Mouse (Mus musculus) thymus, postnatal 10 days (tissue): Measurements from ENCODE around the gene Ackr3.

ENCODE experiments used
- DNase-seq, 2 experiments: peaks; one replicate each; pipeline ENCODE4 v3.0.0; 2021; ENCODE audit warnings: low spot score in 2 of 2

Ackr3 gene

DNA sequence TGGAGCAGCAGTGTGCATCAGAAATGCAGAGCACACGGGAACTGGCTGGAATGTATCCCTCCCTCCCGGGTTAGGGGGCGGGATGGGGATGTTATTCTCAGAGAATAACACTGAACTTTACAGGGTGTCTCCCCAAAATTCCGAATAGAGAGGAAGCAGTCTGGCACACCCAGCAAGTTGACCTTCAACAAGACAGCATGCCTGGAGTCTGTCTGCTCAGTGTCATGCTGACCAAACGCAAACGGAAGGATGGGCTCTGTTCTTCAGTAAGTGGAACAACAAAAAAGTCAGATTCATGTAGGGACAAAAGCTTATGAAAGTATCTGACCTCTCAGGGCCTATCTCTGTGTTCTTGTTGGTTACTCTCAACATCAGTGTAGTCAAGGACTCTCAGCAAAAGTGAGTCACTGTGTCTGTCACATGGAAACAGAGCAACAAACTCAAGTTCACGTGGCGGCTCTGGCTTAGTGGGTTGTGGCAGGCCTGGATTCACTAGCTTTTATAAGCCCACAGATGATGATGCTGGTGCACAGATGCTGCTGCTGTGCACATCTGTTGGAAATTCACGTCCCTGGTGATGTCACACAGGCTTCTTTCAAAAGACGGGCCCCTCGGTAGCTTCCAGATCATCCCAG is 54.6 kb downstream of the Ackr3 start:
- no peak for DNase-seq

- no peak for DNase-seq
Observed at GRCm38 (mm10) chr1:90260704-90261581, 57.2 kb downstream of the Ackr3 start.

GRCm38 (mm10) chr1:90262380-90262779 is 58.6 kb downstream of the Ackr3 start:
- no peak for DNase-seq
